Mouse (Mus musculus) myocyte (in vitro differentiated cells): ENCODE data around the gene Tle6.

Experiments used
- MYOD1 ChIP-seq, 3 experiments: IDR thresholded peaks; one replicate each; pipeline ENCODE4 v1.6.1; 2011; ENCODE audit warnings: control low read depth in 2 of 3, low read depth in 2 of 3, mild to moderate bottlenecking in 2 of 3, moderate library complexity in 1 of 3; ENCODE audit not compliant: insufficient read length in 2 of 3, control insufficient read depth in 1 of 3
- POLR2A ChIP-seq: IDR thresholded peaks from one replicate; pipeline ENCODE4 v1.6.1; 2011; ENCODE audit warnings: low read depth, mild to moderate bottlenecking, control low read depth, moderate library complexity; ENCODE audit not compliant: insufficient read length
- POLR2AphosphoS2 ChIP-seq: IDR thresholded peaks from one replicate; pipeline ENCODE4 v1.6.1; 2011; ENCODE audit warnings: low read depth, control low read depth; ENCODE audit not compliant: insufficient read length
- SRF ChIP-seq: IDR thresholded peaks from one replicate; pipeline ENCODE4 v1.6.1; 2011; ENCODE audit warnings: low read depth; ENCODE audit not compliant: control insufficient read depth, insufficient read length

DNA sequence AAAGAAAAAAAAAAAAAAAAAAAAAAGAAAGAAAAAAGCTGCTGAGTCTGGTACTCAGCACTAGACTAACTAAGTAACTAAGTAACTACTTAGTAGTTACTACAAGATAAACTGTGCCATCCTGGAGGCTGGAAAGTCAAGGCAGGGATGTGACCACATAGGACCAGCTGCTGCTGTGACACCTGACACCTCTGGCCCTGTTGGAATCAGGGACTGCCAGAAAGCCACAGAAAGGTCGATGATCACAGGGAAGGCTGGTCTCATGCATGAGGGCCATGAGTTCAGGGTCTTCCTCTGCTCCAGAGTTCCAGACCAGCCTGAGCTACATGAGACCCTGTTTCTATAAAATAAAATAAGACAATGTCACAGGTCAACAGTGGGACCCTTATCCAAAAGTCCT, 43.4 kb downstream of the Tle6 start:
- TF ChIP-seq POLR2A (no peak), SRF (no peak), POLR2AphosphoS2 (no peak), MYOD1 (IDR thresholded peaks at IDR 0.05; ENCODE audit: control insufficient read depth in 1 of 3, insufficient read length in 2 of 3, low read depth in 2 of 3) (peak in 2 of 3 experiments; percentile 56 to 80)
